Mouse (Mus musculus): ENCODE results near the gene Slc35a3.

Gene Slc35a3

DNA sequence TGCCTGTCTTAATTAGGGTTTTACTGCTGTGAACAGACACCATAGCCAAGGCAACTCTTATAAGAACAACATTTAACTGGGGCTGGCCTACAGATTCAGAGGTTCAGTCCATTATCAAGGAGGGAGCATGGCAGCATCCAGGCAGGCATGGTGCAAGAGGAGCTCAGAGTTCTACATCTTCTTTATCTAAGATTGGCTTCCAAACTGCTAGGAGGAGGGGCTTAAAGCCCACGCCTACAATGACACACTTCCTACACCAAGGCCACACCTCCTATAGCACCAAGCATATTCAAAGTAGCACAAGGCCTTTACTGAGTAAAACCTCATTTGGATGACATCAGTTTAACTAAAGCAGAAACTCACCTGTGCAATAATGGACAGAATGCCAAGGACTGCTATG is 72.6 kb downstream of the Slc35a3 start:
- no peak for DNase-seq (ENCODE audit: low spot score in 2 of 2)

GRCm38 (mm10) chr3:116638572-116638971 is 74.1 kb downstream of the Slc35a3 start:
- DNase-seq (ENCODE audit: low spot score in 2 of 2) = no peak

GRCm38 (mm10) chr3:116637693-116638476 is 74.7 kb downstream of the Slc35a3 start:
- no peak for DNase-seq (ENCODE audit: low spot score in 2 of 2)

- DNase-seq (ENCODE audit: low spot score in 2 of 2) = no peak
These were observed 76.8 kb downstream of the Slc35a3 start for GRCm38 (mm10) chr3:116635799-116636198.

DNA sequence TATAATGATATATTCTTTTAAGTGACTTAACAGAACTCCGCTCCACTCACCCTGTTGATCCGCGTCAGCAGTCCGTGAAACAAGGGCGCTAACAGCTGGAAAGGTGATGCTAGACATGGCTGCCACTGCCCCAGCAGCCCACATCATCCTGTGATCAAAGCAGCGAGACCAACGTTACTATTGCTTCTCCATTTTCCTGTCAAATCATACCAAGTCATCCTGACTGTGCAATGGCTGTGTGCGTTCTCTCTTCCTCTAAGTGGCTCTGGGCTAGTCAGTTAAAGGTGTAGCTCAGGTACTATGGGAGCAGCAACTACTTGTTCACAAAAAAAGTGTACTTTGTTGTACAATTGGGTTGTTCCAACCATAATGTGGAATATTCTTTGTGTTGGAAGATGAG is 77.8 kb downstream of the Slc35a3 start:
- no peak for DNase-seq (ENCODE audit: low spot score in 2 of 2)

GRCm38 (mm10) chr3:116634091-116634490 is 78.5 kb downstream of the Slc35a3 start:
- DNase-seq (ENCODE audit: low spot score in 2 of 2) = no peak

GRCm38 (mm10) chr3:116632971-116633370 is 79.7 kb downstream of the Slc35a3 start:
- no peak for DNase-seq (ENCODE audit: low spot score in 2 of 2)

- no peak for DNase-seq (ENCODE audit: low spot score in 2 of 2)
These were observed 81.2 kb downstream of the Slc35a3 start for GRCm38 (mm10) chr3:116631459-116631858.

DNA sequence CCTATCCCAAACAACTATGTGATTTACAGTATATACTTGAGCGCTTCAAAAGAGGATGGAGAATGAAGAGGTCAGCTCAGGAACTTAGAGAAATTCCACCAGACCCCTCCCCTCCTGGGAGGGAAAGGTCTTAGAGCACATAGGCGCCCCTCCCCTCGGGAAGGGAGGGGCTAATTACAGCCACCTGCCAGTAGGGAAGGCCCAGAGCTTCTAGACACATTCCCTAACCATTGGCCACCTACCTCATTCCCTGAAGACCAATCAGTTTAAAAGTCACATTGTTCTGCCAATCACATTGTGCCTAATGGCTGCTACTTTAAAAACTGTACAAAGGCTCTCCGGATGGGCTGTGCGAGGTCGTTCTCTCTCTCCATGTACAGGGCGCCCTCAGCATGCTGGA is 90.0 kb downstream of the Slc35a3 start:
- no peak for DNase-seq (ENCODE audit: low spot score in 2 of 2)

GRCm38 (mm10) chr3:116620636-116621370 is 91.8 kb downstream of the Slc35a3 start:
- DNase-seq (ENCODE audit: low spot score in 2 of 2) = no peak
